Mouse (Mus musculus) lung, embryonic 16.5 days (tissue): ENCODE measurements around the gene Ell. TPM values are rescaled to one million over a fixed set of nuclear protein-coding genes. Genes with fewer than 3 reads are reported as not detected.
A peak's percentile ranks its signal among the peaks of the same experiment; 100 is the strongest.

Experiments
- ATAC-seq: fragments of 200-750 bp; cut with Nextera tagmentation; 2 replicates; pipeline ENCODE4 v1.8.0; 2017; ENCODE audit warnings: low read depth, mild to moderate bottlenecking, moderate library complexity
- H3K27ac ChIP-seq: fragments of 300-500 bp; sonication (generic); 2 replicates; pipeline ENCODE4 v1.5.1; 2014; ENCODE audit warnings: mild to moderate bottlenecking, control low read depth, low read length
- H3K27me3 ChIP-seq: fragments of 300-500 bp; sonication (generic); 2 replicates; pipeline ENCODE4 v1.6.1; 2014; ENCODE audit warnings: low read depth, low read length, mixed read lengths; ENCODE audit not compliant: control insufficient read depth, insufficient read depth
- H3K36me3 ChIP-seq: fragments of 300-500 bp; sonication (generic); 2 replicates; pipeline ENCODE4 v1.6.1; 2014; ENCODE audit warnings: low read length; ENCODE audit not compliant: control insufficient read depth, insufficient read depth
- H3K4me1 ChIP-seq: fragments of 300-500 bp; sonication (generic); replicated peaks from 2 replicates; pipeline ENCODE4 v1.6.1; 2014; ENCODE audit warnings: low read length, mixed read lengths; ENCODE audit not compliant: control insufficient read depth, insufficient read depth
- H3K4me2 ChIP-seq: fragments of 300-500 bp; sonication (generic); 2 replicates; pipeline ENCODE4 v1.6.1; 2014; ENCODE audit warnings: low read depth, low read length, control low read depth
- H3K4me3 ChIP-seq: fragments of 300-500 bp; sonication (generic); 2 replicates; pipeline ENCODE4 v1.5.1; 2014; ENCODE audit warnings: mild to moderate bottlenecking, low read length, control low read depth
- H3K9ac ChIP-seq: fragments of 300-500 bp; sonication (generic); 2 replicates; pipeline ENCODE4 v1.6.1; 2014; ENCODE audit warnings: low read length, control low read depth
- H3K9me3 ChIP-seq: fragments of 300-500 bp; sonication (generic); 2 replicates; pipeline ENCODE4 v1.6.1; 2016; ENCODE audit warnings: low read length; ENCODE audit not compliant: control insufficient read depth
- WGBS: fragments of 180-500 bp; shearing (Covaris S2); extraction: QIAGEN DNeasy Blood & Tissue Kit; methylation state at CpG from one replicate; pipeline ENCODE4 v1.1.7; 2014; 5-methylcytosine and 5-hydroxymethylcytosine counted together
- polyA plus RNA-seq: library from polyadenylated mRNA; unstranded; fragments of >200 nt; fragmentation: Nextera tagmentation; extraction: Ambion mirVana; gene quantifications from 2 replicates; pipeline ENCODE4 v1.2.1, GENCODE M21; 2015

Gene Ell
- 19.8 and 21.4 TPM in 2 replicates for polyA plus RNA-seq

GRCm38 (mm10) chr8:70539077-70539813 lies at the start of gene Ell:
TSS of gene Ell (plus strand) at chr8:70539457.
- peaks cover 11% of the 10 kb centered on the region for H3K4me1 ChIP-seq
- H3K27me3 ChIP-seq: no peaks in the 10 kb centered on the region
- H3K4me3 ChIP-seq: peak within 1 kb of the TSS; percentile 86
- under 1% methylated on average over 54 of the region's 58 CpGs for WGBS
- no peaks in the 10 kb centered on the region for H3K9me3 ChIP-seq
- ATAC-seq: peak; percentile 93
- peak within 1 kb of the TSS; percentile 90 for H3K9ac ChIP-seq
- peak within 1 kb of the TSS; percentile 99 for H3K27ac ChIP-seq
- H3K36me3 ChIP-seq: peaks cover 15% of the 10 kb centered on the region
- peak within 1 kb of the TSS; percentile 72 for H3K4me2 ChIP-seq

GRCm38 (mm10) chr8:70489576-70489975 lies 49.7 kb upstream of the Ell start:
- Histone ChIP-seq H3K9ac (peak overlapping the region; percentile 58), H3K9me3 (no peaks in the 10 kb centered on the region), H3K27ac (peak overlapping the region; percentile 99), H3K4me3 (peak overlapping the region; percentile 41), H3K4me1 (peaks cover 39% of the 10 kb centered on the region), H3K27me3 (peaks cover 86% of the 10 kb centered on the region), H3K4me2 (peak overlapping the region; percentile 63), H3K36me3 (no peaks in the 10 kb centered on the region)
- peak; percentile 15; the same call in 1 of the 2 replicates for ATAC-seq
- 0% methylated on average over 20 of the region's 41 CpGs for WGBS

GRCm38 (mm10) chr8:70490061-70490879 lies 49.0 kb upstream of the Ell start:
- peak; percentile 21; the same call in 1 of the 2 replicates for ATAC-seq
- Histone ChIP-seq H3K27me3 (peaks cover 89% of the 10 kb centered on the region), H3K27ac (peak overlapping the region; percentile 99), H3K4me1 (peaks cover 39% of the 10 kb centered on the region), H3K4me2 (peak overlapping the region; percentile 82), H3K9me3 (no peaks in the 10 kb centered on the region), H3K36me3 (no peaks in the 10 kb centered on the region), H3K4me3 (no peak overlapping the region; the same call in 1 of the 2 replicates), H3K9ac (peak overlapping the region; percentile 58)
- 15% methylated on average over 10 of the region's 10 CpGs for WGBS

GRCm38 (mm10) chr8:70490880-70491495 lies 48.3 kb upstream of the Ell start:
- WGBS: 5% methylated on average over 20 of the region's 20 CpGs
- Histone ChIP-seq H3K4me2 (peak overlapping the region; percentile 82), H3K27ac (peak overlapping the region; percentile 99), H3K27me3 (peaks cover 88% of the 10 kb centered on the region), H3K9ac (peak overlapping the region; percentile 74; the same call in 1 of the 2 replicates), H3K4me1 (peaks cover 46% of the 10 kb centered on the region), H3K9me3 (no peaks in the 10 kb centered on the region), H3K4me3 (0 out of 2 replicates have a peak overlapping the region, but pooled peaks have one; percentile 12), H3K36me3 (no peaks in the 10 kb centered on the region)
- ATAC-seq: no peak

- 2% methylated on average over 52 of the region's 93 CpGs for WGBS
- peak; percentile 36 for ATAC-seq
- peak within 1 kb of the TSS; percentile 82 for H3K4me2 ChIP-seq
- peak within 1 kb of the TSS; percentile 74 for H3K9ac ChIP-seq
- peaks cover 37% of the 10 kb centered on the region for H3K4me1 ChIP-seq
- H3K27me3 ChIP-seq: peaks cover 80% of the 10 kb centered on the region
- peak within 1 kb of the TSS; percentile 60 for H3K4me3 ChIP-seq
- H3K27ac ChIP-seq: peak within 1 kb of the TSS; percentile 99
- no peaks in the 10 kb centered on the region for H3K36me3 ChIP-seq
- H3K9me3 ChIP-seq: no peaks in the 10 kb centered on the region
Measured at GRCm38 (mm10) chr8:70492664-70493640, 46.3 kb upstream of the Ell start, which contains the start of gene Crlf1. TSS of gene Crlf1 (plus strand) at chr8:70493158.

- no peak; the same call in 1 of the 2 replicates for ATAC-seq
- Histone ChIP-seq H3K9me3 (no peaks in the 10 kb centered on the region), H3K4me3 (peak overlapping the region; percentile 60), H3K27ac (peak overlapping the region; percentile 78), H3K27me3 (peaks cover 71% of the 10 kb centered on the region), H3K4me2 (peak overlapping the region; percentile 82), H3K4me1 (peaks cover 28% of the 10 kb centered on the region), H3K9ac (peak overlapping the region; percentile 74), H3K36me3 (no peaks in the 10 kb centered on the region)
- WGBS: under 1% methylated on average over 47 of the region's 47 CpGs
Measured at GRCm38 (mm10) chr8:70493692-70494415, 45.4 kb upstream of the Ell start.

GRCm38 (mm10) chr8:70494416-70494945 lies 44.8 kb upstream of the Ell start:
- H3K27ac ChIP-seq: no peak overlapping the region
- H3K9ac ChIP-seq: peak overlapping the region; percentile 74
- peaks cover 21% of the 10 kb centered on the region for H3K4me1 ChIP-seq
- ATAC-seq: no peak
- H3K27me3 ChIP-seq: peaks cover 67% of the 10 kb centered on the region
- no peaks in the 10 kb centered on the region for H3K36me3 ChIP-seq
- H3K4me2 ChIP-seq: peak overlapping the region; percentile 82
- peak overlapping the region; percentile 60 for H3K4me3 ChIP-seq
- WGBS: 4% methylated on average over 25 of the region's 28 CpGs
- H3K9me3 ChIP-seq: no peaks in the 10 kb centered on the region
